Mouse (Mus musculus) heart, embryonic 16.5 days (tissue): ENCODE measurements around the gene Gm20388. TPM values are rescaled to one million over a fixed set of nuclear protein-coding genes. Genes with fewer than 3 reads are reported as not detected.
"Not testable (repeated sequence)": the region's sequence is repeated elsewhere in the genome, so short reads cannot be mapped to it uniquely, and the experiment has no call there.

Experiments
- ATAC-seq: fragments of 200-750 bp; cut with Nextera tagmentation; replicated peaks from 2 replicates; pipeline ENCODE4 v1.8.0; 2017; ENCODE audit warnings: moderate number of reproducible peaks; ENCODE audit not compliant: insufficient read depth, low FRiP score; ENCODE audit errors: extremely low read depth
- H3K27ac ChIP-seq: fragments of 300-500 bp; sonication (generic); 2 replicates; pipeline ENCODE4 v1.5.1; 2014; ENCODE audit warnings: mild to moderate bottlenecking, low read length, control low read depth, moderate library complexity
- H3K27me3 ChIP-seq: fragments of 300-500 bp; sonication (generic); 2 replicates; pipeline ENCODE4 v1.6.1; 2014; ENCODE audit warnings: low read length, mixed read lengths; ENCODE audit not compliant: control insufficient read depth, insufficient read depth
- H3K36me3 ChIP-seq: fragments of 300-500 bp; sonication (generic); 2 replicates; pipeline ENCODE4 v1.6.1; 2014; ENCODE audit not compliant: control insufficient read depth, insufficient read depth
- H3K4me1 ChIP-seq: fragments of 300-500 bp; sonication (generic); 2 replicates; pipeline ENCODE4 v1.6.1; 2014; ENCODE audit warnings: low read length, mixed read lengths; ENCODE audit not compliant: control insufficient read depth, insufficient read depth
- H3K4me2 ChIP-seq: fragments of 300-500 bp; sonication (generic); 2 replicates; pipeline ENCODE4 v1.6.1; 2014; ENCODE audit warnings: low read depth, mild to moderate bottlenecking, control low read depth, low read length
- H3K4me3 ChIP-seq: fragments of 300-500 bp; sonication (generic); 2 replicates; pipeline ENCODE4 v1.5.1; 2014; ENCODE audit warnings: mild to moderate bottlenecking, control low read depth, low read length
- H3K9ac ChIP-seq: fragments of 300-500 bp; sonication (generic); 2 replicates; pipeline ENCODE4 v1.6.1; 2014; ENCODE audit warnings: low read length, control low read depth
- H3K9me3 ChIP-seq: fragments of 300-500 bp; sonication (generic); replicated peaks from 2 replicates; pipeline ENCODE4 v1.6.1; 2016; ENCODE audit warnings: low read length; ENCODE audit not compliant: control insufficient read depth
- WGBS: fragments of 180-500 bp; shearing (Covaris S2); extraction: QIAGEN DNeasy Blood & Tissue Kit; methylation state at CpG from one replicate; pipeline ENCODE4 v1.1.7; 2014; 5-methylcytosine and 5-hydroxymethylcytosine counted together
- polyA plus RNA-seq: library from polyadenylated mRNA; unstranded; fragments of >200 nt; fragmentation: Nextera tagmentation; extraction: Ambion mirVana; gene quantifications from 2 replicates; pipeline ENCODE4 v1.2.1, GENCODE M21; 2015

Gene Gm20388
- polyA plus RNA-seq, 1 experiment from 2014 or later: 4.5 TPM

DNA sequence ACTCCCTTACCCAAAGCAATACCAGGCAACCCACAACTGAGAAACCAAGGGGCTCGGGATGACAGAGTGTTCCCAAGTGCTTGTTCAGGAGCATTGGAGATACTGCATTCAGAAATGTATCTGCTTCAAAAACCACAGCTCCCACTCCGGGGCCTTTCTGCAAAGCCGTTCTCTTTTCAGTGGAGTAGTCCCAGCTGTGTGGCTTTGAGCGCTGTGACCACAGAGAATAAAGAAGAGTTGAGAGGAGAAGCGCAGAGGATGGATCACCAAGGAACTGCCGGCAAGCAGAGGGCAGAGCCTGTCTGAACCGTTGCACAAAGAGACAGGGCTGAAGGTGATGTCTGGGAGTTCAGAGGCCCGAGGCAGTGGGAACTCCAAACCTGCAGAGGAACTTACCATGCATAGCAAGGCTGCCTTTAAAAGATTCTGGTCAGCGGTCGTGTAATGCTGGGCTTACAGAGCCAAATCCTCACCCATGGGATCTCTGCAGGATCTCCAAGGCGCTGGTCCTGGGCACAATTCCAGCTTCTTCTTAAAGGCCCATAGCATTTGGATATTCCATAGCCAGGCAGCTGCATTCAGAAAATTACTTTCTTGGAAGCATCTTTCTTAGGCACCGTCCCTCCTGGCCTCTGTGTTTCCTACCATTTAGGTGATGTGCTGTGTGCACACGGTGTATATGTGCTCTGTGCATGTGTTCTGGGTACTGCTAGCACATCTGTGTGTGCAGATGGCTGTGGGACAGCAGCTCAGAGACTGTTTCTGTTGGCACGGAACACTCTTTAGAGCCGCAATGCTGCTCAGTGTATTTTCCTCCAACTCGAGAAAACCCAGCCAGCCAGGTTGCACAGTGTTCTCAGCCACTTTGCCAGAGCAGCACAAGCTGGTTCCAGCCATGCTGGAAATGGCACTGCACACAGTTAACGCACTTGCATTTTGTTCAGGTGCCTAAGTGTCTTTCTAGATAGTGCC is 4261.2 kb downstream of the Gm20388 start:
- Histone ChIP-seq H3K4me2 (peak overlapping the region; percentile 5), H3K4me1 (peaks cover 24% of the 10 kb centered on the region), H3K27ac (peak overlapping the region; percentile 64), H3K36me3 (no peaks in the 10 kb centered on the region), H3K9ac (no peak overlapping the region), H3K9me3 (no peaks in the 10 kb centered on the region; the same call in 1 of the 2 replicates), H3K27me3 (0 out of 2 replicates have a peak, but pooled peaks cover 3% of the 10 kb centered on the region), H3K4me3 (no peak overlapping the region)
- ATAC-seq: peak; percentile 58
- 51% methylated on average over 17 of the region's 17 CpGs for WGBS

- no peaks in the 10 kb centered on the region; the same call in 1 of the 2 replicates for H3K9me3 ChIP-seq
- no peak overlapping the region for H3K9ac ChIP-seq
- H3K27ac ChIP-seq: 0 out of 2 replicates have a peak overlapping the region, but pooled peaks have one; percentile 28
- 0 out of 2 replicates have a peak, but pooled peaks cover 3% of the 10 kb centered on the region for H3K27me3 ChIP-seq
- H3K36me3 ChIP-seq: no peaks in the 10 kb centered on the region
- WGBS: 71% methylated on average over 4 of the region's 4 CpGs
- no peak for ATAC-seq
- peaks cover 24% of the 10 kb centered on the region for H3K4me1 ChIP-seq
- no peak overlapping the region for H3K4me2 ChIP-seq
- no peak overlapping the region for H3K4me3 ChIP-seq
Observed at GRCm38 (mm10) chr8:124173688-124174087, 4263.0 kb downstream of the Gm20388 start.

- ATAC-seq: no peak
- Histone ChIP-seq H3K9ac (no peak overlapping the region), H3K4me1 (peaks cover 25% of the 10 kb centered on the region), H3K27me3 (0 out of 2 replicates have a peak, but pooled peaks cover 3% of the 10 kb centered on the region), H3K36me3 (no peaks in the 10 kb centered on the region), H3K27ac (no peak overlapping the region), H3K4me3 (no peak overlapping the region), H3K4me2 (no peak overlapping the region), H3K9me3 (no peaks in the 10 kb centered on the region; the same call in 1 of the 2 replicates)
- 88% methylated on average over 6 of the region's 6 CpGs for WGBS
Observed at GRCm38 (mm10) chr8:124176133-124176532, 4265.5 kb downstream of the Gm20388 start.

DNA sequence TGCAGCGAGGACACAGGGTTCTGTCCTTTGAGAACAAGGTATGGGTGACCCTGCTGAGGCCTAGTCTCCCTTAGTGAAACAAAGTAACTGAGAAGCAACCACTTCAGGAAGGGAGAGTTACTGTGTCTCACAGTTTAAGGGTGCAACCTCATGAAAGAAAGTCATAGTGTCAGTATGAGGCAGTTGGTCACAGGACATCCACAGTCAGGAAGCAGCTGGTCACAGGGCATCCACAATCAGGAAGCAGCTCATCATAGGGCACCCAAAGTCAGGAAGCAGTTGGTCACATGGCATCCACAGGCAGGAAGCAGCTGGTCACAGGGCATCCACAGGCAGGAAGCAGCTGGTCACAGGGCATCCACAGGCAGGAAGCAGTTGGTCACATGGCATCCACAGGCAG is 4266.5 kb downstream of the Gm20388 start:
- not testable (repeated sequence) for H3K9ac ChIP-seq, ATAC-seq, H3K9me3 ChIP-seq, H3K4me2 ChIP-seq, H3K4me3 ChIP-seq, H3K27ac ChIP-seq, H3K27me3 ChIP-seq, H3K36me3 ChIP-seq
- 87% methylated on average over 1 of the region's 1 CpGs for WGBS
- peaks cover 24% of the 10 kb centered on the region for H3K4me1 ChIP-seq

DNA sequence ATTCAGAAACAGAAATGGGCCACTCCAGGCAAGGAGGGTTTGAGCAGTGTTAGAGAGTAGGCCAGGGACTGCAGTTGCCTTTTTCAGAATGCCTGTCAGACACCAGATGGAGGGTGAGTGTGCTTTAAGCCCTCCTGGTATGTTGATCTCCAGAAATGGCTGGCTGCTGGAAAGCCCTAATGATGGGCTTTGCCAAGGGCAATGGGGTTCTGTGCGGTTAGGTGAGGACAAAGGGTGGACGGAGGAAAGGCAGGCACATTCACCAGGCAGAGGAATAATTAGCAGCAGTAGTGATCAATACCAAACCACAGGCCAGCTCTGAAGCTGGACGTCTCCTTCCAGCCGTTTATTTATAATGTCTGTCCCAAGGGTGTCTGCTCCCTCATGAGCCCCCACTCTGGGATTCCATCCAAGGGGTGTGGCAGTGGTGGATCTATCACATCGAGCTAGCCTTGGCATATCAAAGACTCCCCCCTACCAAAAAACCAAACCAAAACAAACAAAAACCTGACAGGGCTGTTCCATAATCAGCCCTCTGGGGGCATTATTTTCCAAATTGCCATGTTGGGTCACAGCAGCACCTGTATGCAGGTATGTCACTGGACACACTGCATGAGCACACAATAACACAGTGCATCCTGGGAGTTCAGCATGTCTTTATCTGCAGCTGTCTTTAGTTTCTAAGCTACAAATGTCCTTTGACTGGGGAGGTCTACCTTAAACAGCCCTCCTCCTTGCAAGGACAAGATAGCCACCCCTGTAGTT is 4270.2 kb downstream of the Gm20388 start:
- WGBS: 55% methylated on average over 5 of the region's 5 CpGs
- ATAC-seq: no peak
- Histone ChIP-seq H3K4me2 (no peak overlapping the region), H3K4me3 (no peak overlapping the region), H3K9me3 (no peaks in the 10 kb centered on the region; the same call in 1 of the 2 replicates), H3K27ac (no peak overlapping the region), H3K9ac (no peak overlapping the region), H3K27me3 (no peaks in the 10 kb centered on the region), H3K4me1 (peaks cover 36% of the 10 kb centered on the region), H3K36me3 (no peaks in the 10 kb centered on the region)

GRCm38 (mm10) chr8:124181751-124182150 is 4271.1 kb downstream of the Gm20388 start:
- Histone ChIP-seq H3K4me3 (no peak overlapping the region), H3K27ac (peak overlapping the region; percentile 75), H3K9ac (0 out of 2 replicates have a peak overlapping the region, but pooled peaks have one; percentile 6), H3K36me3 (no peaks in the 10 kb centered on the region), H3K27me3 (no peaks in the 10 kb centered on the region), H3K4me1 (peaks cover 36% of the 10 kb centered on the region), H3K4me2 (no peak overlapping the region), H3K9me3 (no peaks in the 10 kb centered on the region; the same call in 1 of the 2 replicates)
- 47% methylated on average over 5 of the region's 5 CpGs for WGBS
- ATAC-seq: peak; percentile 11

DNA sequence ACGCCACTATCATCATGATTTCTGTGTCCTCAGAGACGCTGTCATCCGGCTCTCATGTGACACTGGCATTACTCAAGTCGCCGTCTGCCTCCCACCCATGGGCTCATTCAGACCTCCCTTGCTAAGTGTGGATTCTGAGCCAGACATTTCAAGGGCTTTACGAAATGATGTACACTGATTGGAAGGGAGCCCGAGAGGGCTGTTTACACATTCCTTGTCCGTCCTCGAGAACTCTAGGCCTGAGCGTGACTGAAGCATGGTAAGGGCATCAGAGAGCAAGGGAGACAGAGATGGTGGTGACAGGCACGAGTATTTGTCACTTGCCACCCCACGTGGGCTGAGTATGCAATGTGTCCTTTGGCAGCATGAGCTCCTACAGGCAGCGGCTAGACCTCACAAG is 4271.6 kb downstream of the Gm20388 start:
- H3K4me1 ChIP-seq: peaks cover 36% of the 10 kb centered on the region
- no peaks in the 10 kb centered on the region for H3K9me3 ChIP-seq
- no peak overlapping the region for H3K9ac ChIP-seq
- peak overlapping the region; percentile 29; the same call in 1 of the 2 replicates for H3K4me2 ChIP-seq
- 25% methylated on average over 13 of the region's 13 CpGs for WGBS
- H3K4me3 ChIP-seq: no peak overlapping the region
- H3K36me3 ChIP-seq: no peaks in the 10 kb centered on the region
- peak; percentile 96 for ATAC-seq
- H3K27me3 ChIP-seq: no peaks in the 10 kb centered on the region
- H3K27ac ChIP-seq: peak overlapping the region; percentile 78

- Histone ChIP-seq H3K4me2 (no peak overlapping the region), H3K4me1 (peaks cover 36% of the 10 kb centered on the region), H3K9me3 (no peaks in the 10 kb centered on the region), H3K9ac (0 out of 2 replicates have a peak overlapping the region, but pooled peaks have one; percentile 10), H3K36me3 (no peaks in the 10 kb centered on the region), H3K4me3 (no peak overlapping the region), H3K27me3 (no peaks in the 10 kb centered on the region), H3K27ac (no peak overlapping the region)
- ATAC-seq: no peak
- 66% methylated on average over 3 of the region's 3 CpGs for WGBS
Observed at GRCm38 (mm10) chr8:124184078-124184477, 4273.4 kb downstream of the Gm20388 start.
